Mouse (Mus musculus) olfactory bulb, adult 2 months (tissue): ENCODE results near the gene Slc35b4.

Source experiments
- CTCF ChIP-seq: fragments of 200-500 bp; IDR thresholded peaks from 2 replicates; pipeline ENCODE4 v1.5.1; 2012; ENCODE audit warnings: low read depth, mild to moderate bottlenecking, low read length, moderate library complexity; ENCODE audit not compliant: insufficient read depth
- POLR2A ChIP-seq: fragments of 200-500 bp; IDR thresholded peaks from 2 replicates; pipeline ENCODE4 v1.6.1; 2012; ENCODE audit warnings: mild to moderate bottlenecking, low read depth, low read length, moderate library complexity; ENCODE audit not compliant: insufficient read depth

- TF ChIP-seq POLR2A (no peak), CTCF (no peak)
Observed at GRCm38 (mm10) chr6:34142931-34143330, 34.0 kb downstream of the Slc35b4 start.
